Mouse (Mus musculus) bone marrow macrophage, adult 2 months (primary cell): ENCODE results near the gene Tnfrsf25.

ENCODE experiments used
- CTCF ChIP-seq: IDR thresholded peaks from 2 replicates; pipeline ENCODE4 v1.5.1; 2012; ENCODE audit warnings: low read depth, mild to moderate bottlenecking, low read length, moderate library complexity
- POLR2A ChIP-seq: IDR thresholded peaks from 2 replicates; pipeline ENCODE4 v1.6.1; 2012; ENCODE audit warnings: mild to moderate bottlenecking, low read depth, low read length, borderline replicate concordance

DNA sequence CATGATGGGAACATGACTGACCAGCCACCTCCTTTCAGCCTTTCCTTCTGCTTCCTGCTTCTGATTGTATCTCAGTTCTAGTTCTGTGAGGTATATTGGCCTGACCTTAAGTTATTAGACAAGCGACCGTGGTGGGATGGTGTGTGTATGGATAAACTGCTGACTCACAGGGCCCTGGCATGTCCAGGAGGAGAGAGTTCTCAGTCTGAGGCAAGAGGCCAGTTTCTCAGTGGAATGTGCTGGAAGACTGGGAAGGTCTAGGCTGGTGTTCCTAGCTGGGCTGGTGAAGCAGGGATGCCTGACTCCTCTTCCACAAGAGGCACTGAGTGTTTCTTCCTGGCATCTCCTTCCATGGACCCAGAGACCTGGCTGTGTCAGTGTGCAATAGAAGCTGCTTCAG, 47.0 kb downstream of the Tnfrsf25 start:
- no peak for TF ChIP-seq POLR2A
- no peak for TF ChIP-seq CTCF
